Mouse (Mus musculus) intestine, postnatal 0 days (tissue): ENCODE measurements at regions not wholly inside any gene's neighbourhood (a gene's known extent, or its start where the extent isn't known, plus 50 kb on each side); places are given as distances from the start of the nearest gene placed in this dataset.
A peak's percentile ranks its signal among the peaks of the same experiment; 100 is the strongest.
"Not testable (repeated sequence)": the region's sequence is repeated elsewhere in the genome, so short reads cannot be mapped to it uniquely, and the experiment has no call there.

Experiments
- ATAC-seq: fragments of 200-750 bp; cut with Nextera tagmentation; 2 replicates; pipeline ENCODE4 v1.8.0; 2017; ENCODE audit warnings: mild to moderate bottlenecking, moderate TSS enrichment, moderate library complexity
- H3K27ac ChIP-seq: fragments of 300-500 bp; sonication (generic); 2 replicates; pipeline ENCODE4 v1.5.1; 2014; ENCODE audit warnings: mild to moderate bottlenecking, low read depth, low read length, moderate library complexity
- H3K27me3 ChIP-seq: fragments of 300-500 bp; sonication (generic); replicated peaks from 2 replicates; pipeline ENCODE4 v1.6.1; 2014; ENCODE audit warnings: low read length, mixed read lengths; ENCODE audit not compliant: control insufficient read depth, insufficient read depth
- H3K36me3 ChIP-seq: fragments of 300-500 bp; sonication (generic); 2 replicates; pipeline ENCODE4 v1.6.1; 2014; ENCODE audit warnings: mild to moderate bottlenecking, moderate library complexity; ENCODE audit not compliant: control insufficient read depth, insufficient read depth
- H3K4me1 ChIP-seq: fragments of 300-500 bp; sonication (generic); replicated peaks from 2 replicates; pipeline ENCODE4 v1.6.1; 2014; ENCODE audit warnings: antibody characterized with exemption, low read length, mixed read lengths; ENCODE audit not compliant: control insufficient read depth, insufficient read depth
- H3K4me2 ChIP-seq: fragments of 300-500 bp; sonication (generic); replicated peaks from 2 replicates; pipeline ENCODE4 v1.6.1; 2014; ENCODE audit warnings: low read depth, mild to moderate bottlenecking, moderate library complexity
- H3K4me3 ChIP-seq: fragments of 300-500 bp; sonication (generic); 2 replicates; pipeline ENCODE4 v1.5.1; 2014; ENCODE audit warnings: low read depth, low read length
- H3K9ac ChIP-seq: fragments of 300-500 bp; sonication (generic); 2 replicates; pipeline ENCODE4 v1.6.1; 2014; ENCODE audit warnings: mild to moderate bottlenecking, low read depth, low read length
- H3K9me3 ChIP-seq: fragments of 300-500 bp; sonication (generic); 2 replicates; pipeline ENCODE4 v1.6.1; 2016; ENCODE audit warnings: mixed run types; ENCODE audit not compliant: control insufficient read depth
- CTCF ChIP-seq: sonication (generic); IDR thresholded peaks from 2 replicates; pipeline ENCODE4 v1.5.1; 2016; ENCODE audit warnings: low read depth, mild to moderate bottlenecking, control low read depth, antibody characterized with exemption, moderate library complexity
- WGBS: fragments of 180-500 bp; shearing (Covaris S2); extraction: QIAGEN DNeasy Blood & Tissue Kit; methylation state at CpG from one replicate; pipeline ENCODE4 v1.1.7; 2014; 5-methylcytosine and 5-hydroxymethylcytosine counted together

GRCm38 (mm10) chrX:103250961-103251360 lies 64.5 kb upstream of the Nap1l2 start:
- WGBS: 75% methylated on average over 2 of the region's 2 CpGs
- no peak for TF ChIP-seq CTCF
- ATAC-seq: no peak

GRCm38 (mm10) chrX:103251478-103251877 lies 65.0 kb upstream of the Nap1l2 start:
- not testable (repeated sequence) for H3K4me3 ChIP-seq, H3K9ac ChIP-seq, H3K27ac ChIP-seq, H3K27me3 ChIP-seq, H3K9me3 ChIP-seq, H3K4me2 ChIP-seq, ATAC-seq, H3K36me3 ChIP-seq, H3K4me1 ChIP-seq

More at GRCm38 (mm10) chrX:103250961-103251360, 64.5 kb upstream of the Nap1l2 start:
- no peak overlapping the region for H3K4me2 ChIP-seq
- no peaks in the 10 kb centered on the region for H3K27me3 ChIP-seq
- no peak overlapping the region for H3K9ac ChIP-seq
- no peaks in the 10 kb centered on the region for H3K4me1 ChIP-seq
- H3K4me3 ChIP-seq: no peak overlapping the region
- no peaks in the 10 kb centered on the region for H3K9me3 ChIP-seq
- no peaks in the 10 kb centered on the region for H3K36me3 ChIP-seq
- H3K27ac ChIP-seq: no peak overlapping the region

GRCm38 (mm10) chrX:103252056-103252850 lies 65.8 kb upstream of the Nap1l2 start:
- H3K4me3 ChIP-seq, H3K27ac ChIP-seq, H3K27me3 ChIP-seq, H3K36me3 ChIP-seq, H3K4me2 ChIP-seq, H3K4me1 ChIP-seq, ATAC-seq, H3K9me3 ChIP-seq, H3K9ac ChIP-seq: not testable (repeated sequence)
- whole genome bisulfite sequencing: 70% methylated on average over 1 of the region's 1 CpGs

- Histone ChIP-seq H3K9ac (no peak overlapping the region), H3K27ac (no peak overlapping the region), H3K4me1 (no peaks in the 10 kb centered on the region), H3K27me3 (no peaks in the 10 kb centered on the region), H3K9me3 (no peaks in the 10 kb centered on the region), H3K4me2 (no peak overlapping the region), H3K4me3 (no peak overlapping the region), H3K36me3 (no peaks in the 10 kb centered on the region)
- no peak for TF ChIP-seq CTCF
- no peak for ATAC-seq
- WGBS: 88% methylated on average over 6 of the region's 6 CpGs
Observed at GRCm38 (mm10) chrX:103252881-103253280, 66.4 kb upstream of the Nap1l2 start.

GRCm38 (mm10) chrX:103254867-103255266 lies 66.3 kb upstream of the Cdx4 start:
- Histone ChIP-seq H3K27me3 (no peaks in the 10 kb centered on the region), H3K36me3 (no peaks in the 10 kb centered on the region), H3K4me2 (no peak overlapping the region), H3K4me1 (no peaks in the 10 kb centered on the region), H3K9me3 (no peaks in the 10 kb centered on the region), H3K9ac (no peak overlapping the region), H3K27ac (no peak overlapping the region), H3K4me3 (no peak overlapping the region)
- WGBS: 48% methylated on average over 3 of the region's 3 CpGs
- no peak for ATAC-seq
- no peak for TF ChIP-seq CTCF

- H3K4me3 ChIP-seq: no peak overlapping the region
- no peaks in the 10 kb centered on the region for H3K27me3 ChIP-seq
- H3K27ac ChIP-seq: no peak overlapping the region
- ATAC-seq: no peak
- H3K36me3 ChIP-seq: no peaks in the 10 kb centered on the region
- H3K9ac ChIP-seq: no peak overlapping the region
- H3K4me2 ChIP-seq: no peak overlapping the region
- no peaks in the 10 kb centered on the region for H3K4me1 ChIP-seq
- 11% methylated on average over 2 of the region's 2 CpGs for WGBS
- no peaks in the 10 kb centered on the region for H3K9me3 ChIP-seq
- TF ChIP-seq CTCF: peak; percentile 78
Observed at GRCm38 (mm10) chrX:103259882-103260281, 61.3 kb upstream of the Cdx4 start.
